Mouse (Mus musculus): ENCODE data around the gene Otub2. TPM values are rescaled to one million over a fixed set of nuclear protein-coding genes. Genes with fewer than 3 reads are reported as not detected.

The Otub2 gene
- total and polyA plus RNA-seq, 3 experiments = 8.4 to 126 (median 12.3) TPM

DNA sequence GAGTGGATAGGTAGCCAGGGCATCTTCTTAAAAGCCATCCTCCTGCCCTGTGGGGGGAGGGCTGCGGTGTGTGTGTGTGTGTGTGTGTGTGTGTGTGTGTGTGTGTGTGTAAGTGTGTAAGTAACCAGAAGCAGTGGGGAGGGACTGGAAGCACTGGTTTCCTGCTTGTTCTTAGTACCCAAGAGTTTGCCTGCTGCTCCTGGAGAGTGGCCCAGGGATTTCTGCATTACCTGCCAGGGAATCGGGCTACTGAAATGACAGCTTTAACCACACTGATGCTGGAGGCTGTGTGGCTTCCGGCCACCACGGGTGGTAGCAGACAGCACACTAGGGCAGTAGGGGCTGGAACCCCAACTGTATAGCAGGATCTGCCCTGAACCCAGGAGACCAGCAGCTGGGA lies 1.5 kb downstream of the Otub2 start:
- H3K27me3 ChIP-seq (ENCODE audit: control insufficient read depth in 1 of 2, insufficient read depth in 2 of 2, low read length in 2 of 2) = no peaks in the 10 kb centered on the region
- TF ChIP-seq BHLHE40 (IDR thresholded peaks at IDR 0.05; ENCODE audit: borderline replicate concordance, low read depth, low read length) = no peak
- TF ChIP-seq EP300 (IDR thresholded peaks at IDR 0.05; ENCODE audit: low read depth in 1 of 2, low read length in 2 of 2) = no peak
- TF ChIP-seq ZC3H11A (IDR thresholded peaks at IDR 0.05; ENCODE audit: low read depth, low read length) = no peak
- TF ChIP-seq POLR2A (IDR thresholded peaks at IDR 0.05; ENCODE audit: control insufficient read depth in 1 of 2, insufficient read depth in 1 of 2, low read depth in 1 of 2, low read length in 2 of 2, poor library complexity in 1 of 2) = no peak
- no peak overlapping the region for H3K9ac ChIP-seq (ENCODE audit: control insufficient read depth, low read depth, low read length, poor library complexity, severe bottlenecking)
- no peaks in the 10 kb centered on the region for H3K9me3 ChIP-seq (replicated peaks; ENCODE audit: insufficient read depth, low read length)
- H3K27ac ChIP-seq (ENCODE audit: control insufficient read depth, low read depth, low read length) = no peak overlapping the region
- no peak for DNase-seq (ENCODE audit: low read depth, low spot score)
- peaks cover 0 to 34% of the 10 kb centered on the region in 2 experiments; a peak in 2 of 4 replicates for H3K36me3 ChIP-seq (ENCODE audit: control insufficient read depth in 1 of 2, insufficient read depth in 2 of 2, low read length in 2 of 2)
- H3K4me3 ChIP-seq (ENCODE audit: control insufficient read depth in 1 of 2, insufficient read depth in 1 of 2, low read depth in 2 of 2, low read length in 2 of 2) = peak overlapping the region in 1 of 2 experiments; percentile 93; a peak in 1 of 4 replicates
- H3K79me2 ChIP-seq (ENCODE audit: control insufficient read depth, insufficient read depth, low read length, poor library complexity) = peaks cover 8% of the 10 kb centered on the region
- peaks cover 16 to 38% of the 10 kb centered on the region in 2 experiments for H3K4me1 ChIP-seq (ENCODE audit: control insufficient read depth in 1 of 2, insufficient read depth in 2 of 2, low read length in 2 of 2)

DNA sequence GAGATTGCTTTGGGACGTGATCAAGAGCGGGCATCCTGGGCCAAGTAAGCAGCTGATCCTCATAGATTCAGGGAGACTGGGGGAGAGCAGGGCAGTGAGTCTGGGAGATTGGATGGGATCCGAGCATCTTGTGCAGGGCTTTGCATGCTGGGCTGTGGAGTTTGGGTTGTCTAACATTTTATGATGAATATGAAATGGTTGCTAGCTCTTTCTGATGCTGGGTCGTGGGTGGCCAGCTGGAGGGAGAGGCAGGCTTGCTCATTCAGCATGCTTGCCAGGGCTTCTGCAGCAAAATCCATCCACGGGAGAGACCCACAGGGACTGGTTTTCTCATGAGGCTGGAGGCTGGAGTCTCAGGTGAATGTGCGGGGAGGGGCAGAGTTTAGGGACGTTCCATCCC lies 2.6 kb downstream of the Otub2 start:
- H3K27ac ChIP-seq (ENCODE audit: control insufficient read depth, low read depth, low read length) = no peak overlapping the region
- H3K36me3 ChIP-seq (ENCODE audit: control insufficient read depth in 1 of 2, insufficient read depth in 2 of 2, low read length in 2 of 2) = peaks cover 0 to 34% of the 10 kb centered on the region in 2 experiments; a peak in 2 of 4 replicates
- H3K9me3 ChIP-seq (replicated peaks; ENCODE audit: insufficient read depth, low read length) = no peaks in the 10 kb centered on the region
- peaks cover 16 to 40% of the 10 kb centered on the region in 2 experiments for H3K4me1 ChIP-seq (ENCODE audit: control insufficient read depth in 1 of 2, insufficient read depth in 2 of 2, low read length in 2 of 2)
- H3K79me2 ChIP-seq (ENCODE audit: control insufficient read depth, insufficient read depth, low read length, poor library complexity) = peaks cover 8% of the 10 kb centered on the region
- no peak overlapping the region for H3K4me3 ChIP-seq (ENCODE audit: control insufficient read depth in 1 of 2, insufficient read depth in 1 of 2, low read depth in 2 of 2, low read length in 2 of 2)
- H3K27me3 ChIP-seq (ENCODE audit: control insufficient read depth in 1 of 2, insufficient read depth in 2 of 2, low read length in 2 of 2) = no peaks in the 10 kb centered on the region
- TF ChIP-seq GATA1 (IDR thresholded peaks at IDR 0.05; ENCODE audit: low read depth, low read length) (no peak), ELF1 (IDR thresholded peaks at IDR 0.05; ENCODE audit: low read depth, low read length) (no peak), POLR2AphosphoS2 (IDR thresholded peaks at IDR 0.05; ENCODE audit: low read length) (no peak), GABPA (IDR thresholded peaks at IDR 0.05; ENCODE audit: low read depth, low read length) (no peak)
- no peak for DNase-seq (ENCODE audit: low read depth, low spot score)
- no peak overlapping the region for H3K9ac ChIP-seq (ENCODE audit: control insufficient read depth, low read depth, low read length, poor library complexity, severe bottlenecking)

DNA sequence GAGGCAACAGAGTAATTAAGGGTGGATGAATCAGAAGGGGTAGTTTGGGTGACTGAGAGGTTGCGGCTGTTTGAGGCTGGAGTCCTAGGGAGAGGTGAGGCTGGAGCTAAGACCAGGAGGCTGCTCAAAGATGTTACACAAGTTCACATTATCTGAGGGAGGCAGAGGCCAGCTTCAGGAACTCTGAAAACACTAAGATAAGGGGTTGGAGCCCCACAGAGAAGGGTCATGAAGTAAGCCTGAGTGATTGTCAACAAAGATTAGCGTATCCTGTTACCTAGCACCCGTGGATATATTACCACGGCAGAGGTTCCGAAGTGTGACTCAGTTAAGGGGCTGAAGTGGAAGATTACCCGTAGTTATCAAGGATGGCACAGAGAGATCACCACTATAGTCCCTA lies 5.0 kb downstream of the Otub2 start:
- peaks cover 0 to 32% of the 10 kb centered on the region in 2 experiments; a peak in 2 of 4 replicates for H3K36me3 ChIP-seq (ENCODE audit: control insufficient read depth in 1 of 2, insufficient read depth in 2 of 2, low read length in 2 of 2)
- H3K27me3 ChIP-seq (ENCODE audit: control insufficient read depth in 1 of 2, insufficient read depth in 2 of 2, low read length in 2 of 2) = no peaks in the 10 kb centered on the region
- H3K4me3 ChIP-seq (ENCODE audit: control insufficient read depth in 1 of 2, insufficient read depth in 1 of 2, low read depth in 2 of 2, low read length in 2 of 2) = no peak overlapping the region
- H3K27ac ChIP-seq (ENCODE audit: control insufficient read depth, low read depth, low read length) = peak overlapping the region; percentile 89
- DNase-seq (ENCODE audit: low read depth, low spot score) = peak; percentile 93
- H3K4me1 ChIP-seq (ENCODE audit: control insufficient read depth in 1 of 2, insufficient read depth in 2 of 2, low read length in 2 of 2) = peaks cover 15 to 42% of the 10 kb centered on the region in 2 experiments
- H3K9me3 ChIP-seq (replicated peaks; ENCODE audit: insufficient read depth, low read length) = no peaks in the 10 kb centered on the region
- peaks cover 8% of the 10 kb centered on the region for H3K79me2 ChIP-seq (ENCODE audit: control insufficient read depth, insufficient read depth, low read length, poor library complexity)
- peak overlapping the region; percentile 36 for H3K9ac ChIP-seq (ENCODE audit: control insufficient read depth, low read depth, low read length, poor library complexity, severe bottlenecking)
- TF ChIP-seq SIN3A (IDR thresholded peaks at IDR 0.05; ENCODE audit: low read length) (peak; percentile 92), UBTF (IDR thresholded peaks at IDR 0.05; ENCODE audit: borderline replicate concordance, insufficient read depth, low read depth, low read length) (no peak), CHD2 (IDR thresholded peaks at IDR 0.05; ENCODE audit: low read length) (peak; percentile 38; the same call in 1 of the 2 replicates), MEF2A (IDR thresholded peaks at IDR 0.05; ENCODE audit: extremely low read depth, insufficient replicate concordance, low read depth, low read length, poor library complexity, severe bottlenecking) (no peak), NRF1 (IDR thresholded peaks at IDR 0.05; ENCODE audit: insufficient read depth, low read depth, low read length, poor library complexity, severe bottlenecking) (no peak), NELFE (IDR thresholded peaks at IDR 0.05; ENCODE audit: low read depth, low read length) (no peak), MXI1 (IDR thresholded peaks at IDR 0.05; ENCODE audit: low read depth, low read length) (peak; percentile 52; the same call in 1 of the 2 replicates), SMC3 (IDR thresholded peaks at IDR 0.05; ENCODE audit: low read depth, low read length) (no peak), ETS1 (IDR thresholded peaks at IDR 0.05; ENCODE audit: low read depth, low read length) (peak; percentile 97), TBP (IDR thresholded peaks at IDR 0.05; ENCODE audit: low read depth, low read length) (no peak), USF1 (IDR thresholded peaks at IDR 0.05; ENCODE audit: low read depth, low read length) (no peak), TCF12 (IDR thresholded peaks at IDR 0.05; ENCODE audit: low read depth, low read length) (peak; percentile 100), JUND (IDR thresholded peaks at IDR 0.05; ENCODE audit: low read depth, low read length) (peak; percentile 71), E2F4 (IDR thresholded peaks at IDR 0.05; ENCODE audit: borderline replicate concordance, low read depth, low read length) (no peak), CTCF (IDR thresholded peaks at IDR 0.05 in 2 of 3, conservative IDR thresholded peaks at IDR 0.05 in 1 of 3; ENCODE audit: control insufficient read depth in 1 of 3, insufficient read depth in 1 of 3, low read depth in 2 of 3, low read length in 3 of 3, poor library complexity in 1 of 3, severe bottlenecking in 1 of 3) (no peak), MAFK (IDR thresholded peaks at IDR 0.05; ENCODE audit: borderline replicate concordance, low read depth, low read length) (peak; percentile 54; the same call in 1 of the 2 replicates), ZMIZ1 (IDR thresholded peaks at IDR 0.05; ENCODE audit: low read depth, low read length) (no peak), GABPA (IDR thresholded peaks at IDR 0.05; ENCODE audit: low read depth, low read length) (no peak), ZNF384 (IDR thresholded peaks at IDR 0.05; ENCODE audit: low read depth, low read length) (peak; percentile 39; the same call in 1 of the 2 replicates)

All from MEL (cell line).